Mouse (Mus musculus) E14TG2a.4 (cell line): ENCODE data around the gene Phospho2.

ENCODE experiments used
- CTCF ChIP-seq: conservative IDR thresholded peaks from 2 replicates; pipeline ENCODE4 v1.5.1; 2014; ENCODE audit warnings: low read length
- NANOG ChIP-seq: IDR thresholded peaks from 2 replicates; pipeline ENCODE4 v1.6.1; 2014; ENCODE audit warnings: borderline replicate concordance, low read length, mixed read lengths
- POU5F1 ChIP-seq: IDR thresholded peaks from 2 replicates; pipeline ENCODE4 v1.6.1; 2014; ENCODE audit warnings: low read length, borderline replicate concordance

DNA sequence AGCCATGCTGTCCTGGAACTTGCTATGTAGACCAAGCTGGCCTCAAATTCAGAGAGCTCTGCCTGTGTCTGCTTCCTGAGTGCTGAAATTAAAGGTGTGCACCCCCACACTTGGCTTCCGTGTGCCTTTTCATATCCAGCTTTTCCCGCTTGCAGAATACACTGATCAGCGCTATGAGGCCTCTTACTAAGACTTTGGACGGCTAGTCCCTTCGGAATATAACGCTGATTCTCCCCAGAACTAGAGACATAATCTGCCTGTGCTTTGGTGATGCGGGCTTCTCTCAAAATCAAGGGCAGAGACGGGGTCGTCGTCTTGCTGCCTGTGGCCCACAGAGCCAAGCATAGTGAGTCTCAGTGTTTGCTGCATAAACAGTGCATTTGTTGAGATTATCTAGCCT lies 36.5 kb downstream of the Phospho2 start:
- TF ChIP-seq CTCF (no peak), NANOG (no peak), POU5F1 (no peak)
